Mouse (Mus musculus) left cerebral cortex, adult 8-10 months (tissue): ENCODE measurements around the gene Cerk. TPM values are rescaled to one million over a fixed set of nuclear protein-coding genes. Genes with fewer than 3 reads are reported as not detected.
A peak's percentile ranks its signal among the peaks of the same experiment; 100 is the strongest.
"Not testable (repeated sequence)": the region's sequence is repeated elsewhere in the genome, so short reads cannot be mapped to it uniquely, and the experiment has no call there.

ENCODE experiments used
- DNase-seq, 2 experiments: peaks; one replicate each; pipeline ENCODE4 v3.0.0; 2022; ENCODE audit warnings: low spot score in 2 of 2
- total RNA-seq, 4 experiments: library from RNA; stranded (reverse); gene quantifications; 2 replicates each; pipeline ENCODE4 v1.2.4; 2022

Cerk gene
- total RNA-seq: 10 to 100 TPM; 56.7 to 58.0 (median 57.1) TPM

DNA sequence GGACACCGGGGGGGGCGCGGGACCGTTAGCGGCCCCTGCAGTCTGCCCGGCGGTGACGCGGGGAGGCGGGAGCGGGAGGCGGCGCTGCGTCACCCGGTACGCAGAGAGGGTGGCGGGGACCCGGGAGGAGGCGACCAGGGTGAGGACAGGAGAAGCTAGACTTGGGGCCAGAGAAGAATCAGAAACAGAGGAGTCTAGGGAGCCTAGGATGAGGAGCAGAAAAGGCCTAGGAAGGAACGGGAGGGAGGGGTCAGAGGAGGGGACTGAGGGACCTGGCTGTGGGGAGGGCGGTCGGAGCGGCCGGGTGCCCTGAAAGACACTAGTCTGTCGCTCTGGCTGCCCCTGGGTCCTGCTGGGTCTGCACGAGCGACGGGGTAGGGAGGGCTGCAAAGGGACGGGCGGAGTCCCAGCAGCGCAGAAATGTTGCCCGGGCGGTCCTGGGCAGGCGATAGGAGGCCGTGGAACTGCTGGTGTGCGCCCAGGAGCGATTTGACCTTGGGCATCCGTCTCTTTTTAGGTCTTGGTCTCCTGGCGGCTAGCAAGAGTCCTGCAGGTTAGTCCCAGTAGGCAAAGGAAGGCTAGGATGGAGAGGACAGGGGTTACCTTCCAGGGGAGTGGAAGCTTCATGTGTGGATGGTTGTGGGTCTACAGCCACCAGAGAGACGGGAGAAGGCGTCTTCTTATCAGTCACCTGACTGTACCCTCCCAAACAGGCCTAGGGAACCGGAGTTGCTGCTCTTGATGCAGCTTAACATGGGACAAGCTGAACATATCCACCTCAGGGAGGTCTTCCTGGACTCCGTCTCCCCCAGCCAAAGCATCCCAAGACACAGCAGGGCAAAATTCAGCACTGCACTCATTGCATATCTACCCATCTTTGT lies at the start of gene Cerk:
Gene Cerk (minus strand): TSS at position 453 of the 881 bp plus-strand sequence.
- peak; percentile 74 to 75 for DNase-seq

- DNase-seq: peak in 1 of 2 experiments; percentile 82
Measured at GRCm38 (mm10) chr15:86234517-86235441, 48.8 kb upstream of the Cerk start.

DNA sequence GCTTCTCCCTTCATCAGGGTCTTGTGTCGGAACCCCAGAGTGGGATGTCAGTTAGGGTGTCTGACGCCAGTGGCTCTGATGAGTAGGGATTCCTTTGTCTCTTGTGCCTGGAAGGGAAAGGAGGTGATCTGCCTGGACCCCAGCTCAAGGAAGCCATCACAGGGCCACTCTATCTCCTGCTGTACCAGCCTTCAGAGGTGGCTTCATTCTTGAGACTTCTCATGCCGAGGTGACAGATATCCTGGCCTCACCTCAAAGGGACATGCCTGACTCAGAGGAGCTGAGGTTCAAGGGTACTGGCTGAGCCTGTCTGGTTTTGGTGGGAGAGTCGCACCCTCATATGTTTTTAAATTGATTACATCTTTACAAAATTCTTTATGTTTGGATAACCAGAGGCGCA lies 48.1 kb upstream of the Cerk start:
- DNase-seq: no peak

DNA sequence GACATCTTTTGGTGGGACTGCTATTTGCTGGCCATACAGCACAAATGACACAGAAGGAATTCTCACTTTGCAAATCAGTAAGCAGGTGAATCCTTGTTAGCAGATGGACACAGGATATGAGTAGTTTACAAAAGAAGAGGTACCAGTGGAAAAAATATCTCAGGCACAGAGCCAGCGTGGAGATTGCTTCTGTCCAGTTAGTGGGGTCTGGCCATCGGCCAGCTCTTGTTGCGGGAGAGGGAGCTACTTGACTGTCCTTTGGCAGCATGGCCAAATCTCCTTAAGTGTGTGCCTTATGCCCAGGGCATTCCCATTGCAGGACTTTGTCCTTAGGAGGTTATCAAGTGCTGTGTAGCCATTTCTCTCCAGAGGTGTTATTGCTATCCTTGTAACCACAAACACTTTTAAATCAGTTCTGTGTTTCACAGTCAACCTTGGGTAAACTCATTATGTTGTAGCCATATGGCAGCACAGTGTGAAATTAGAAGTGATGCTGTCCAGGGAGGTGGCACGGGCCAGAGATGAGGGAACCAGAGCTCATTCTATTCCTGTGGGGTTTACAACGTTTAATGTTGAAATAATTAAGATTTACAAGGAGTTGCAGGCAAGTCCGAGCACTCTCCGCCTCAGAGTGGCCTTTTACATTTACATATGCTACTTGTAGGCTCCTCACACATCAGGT lies 46.0 kb upstream of the Cerk start:
- DNase-seq: no peak

- no peak for DNase-seq
Measured at GRCm38 (mm10) chr15:86231170-86231569, 45.2 kb upstream of the Cerk start.

DNA sequence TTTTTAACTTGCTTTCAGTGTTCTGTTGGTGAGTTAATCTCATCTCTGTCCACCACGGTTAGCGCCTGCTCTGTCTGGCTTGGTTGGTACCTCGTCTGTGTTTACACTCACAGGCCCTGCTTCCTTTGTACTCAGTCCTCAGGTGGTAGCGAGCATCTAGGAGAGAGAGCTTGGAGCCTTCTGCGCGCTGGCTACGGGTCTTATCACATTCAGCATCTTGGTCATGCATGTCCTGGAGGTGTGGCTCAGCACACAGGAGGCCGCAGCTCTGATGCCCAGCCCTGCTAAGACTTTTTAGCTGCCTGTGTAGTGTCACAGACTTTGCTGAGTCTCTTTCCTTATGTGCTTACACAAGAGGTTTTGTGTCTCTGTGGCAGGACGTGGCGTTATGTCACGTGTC lies 43.7 kb upstream of the Cerk start:
- no peak for DNase-seq

GRCm38 (mm10) chr15:86229088-86229487 lies 43.1 kb upstream of the Cerk start:
- DNase-seq: no peak

- no peak for DNase-seq
Measured at GRCm38 (mm10) chr15:86228186-86228585, 42.2 kb upstream of the Cerk start.

GRCm38 (mm10) chr15:86226968-86227367 lies 41.0 kb upstream of the Cerk start:
- DNase-seq: no peak

- no peak for DNase-seq
Measured at GRCm38 (mm10) chr15:86226221-86226620, 40.3 kb upstream of the Cerk start.

DNA sequence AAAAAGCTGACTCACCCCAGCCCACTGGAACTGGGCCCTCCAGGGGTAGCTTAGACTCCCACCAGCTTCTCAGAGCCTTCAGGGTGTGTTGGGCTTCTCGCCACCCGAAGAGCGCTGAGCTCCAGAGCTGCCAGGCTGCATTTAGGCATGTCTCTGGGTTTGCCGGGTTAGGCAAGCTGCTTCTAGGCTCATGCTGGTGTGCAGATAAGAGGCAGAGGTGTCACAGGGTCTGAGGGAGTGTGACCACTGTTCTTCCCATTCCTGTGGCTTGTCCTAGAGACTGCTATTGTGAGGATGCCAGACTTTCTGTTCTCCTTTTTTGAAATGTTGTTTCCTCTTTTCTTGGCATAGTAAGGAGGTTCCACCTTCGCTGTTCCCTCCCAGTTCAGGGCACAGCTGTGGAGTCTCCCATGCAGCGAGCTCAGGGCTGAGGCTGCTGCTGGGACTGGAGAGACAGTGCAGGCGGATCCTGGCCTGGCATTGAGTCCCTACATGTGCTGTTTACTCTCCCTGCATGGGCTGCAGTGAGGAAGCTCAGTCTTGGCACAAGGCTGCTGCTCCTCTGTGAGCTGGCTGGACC lies 39.1 kb upstream of the Cerk start:
- peak in 1 of 2 experiments; percentile 78 for DNase-seq

DNA sequence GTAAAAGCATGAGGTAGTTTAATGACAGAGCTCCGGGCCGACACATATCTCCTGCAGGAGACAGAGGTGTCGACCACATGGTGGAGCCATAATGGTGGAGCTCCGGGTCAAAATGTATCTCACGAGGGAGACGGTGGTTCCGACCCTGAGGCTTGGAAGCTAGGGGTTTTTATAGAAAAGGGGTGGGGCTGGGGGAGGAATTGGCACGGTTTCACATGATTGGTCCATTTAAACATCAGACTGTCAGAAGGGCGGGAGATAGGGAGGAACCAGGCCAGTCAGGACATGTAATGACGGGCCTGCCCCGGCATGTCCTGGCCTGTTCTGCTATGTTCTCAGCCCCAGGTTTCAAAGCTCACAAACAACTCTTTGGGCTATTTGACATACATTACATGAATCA lies 36.0 kb upstream of the Cerk start:
- DNase-seq: not testable (repeated sequence)

DNA sequence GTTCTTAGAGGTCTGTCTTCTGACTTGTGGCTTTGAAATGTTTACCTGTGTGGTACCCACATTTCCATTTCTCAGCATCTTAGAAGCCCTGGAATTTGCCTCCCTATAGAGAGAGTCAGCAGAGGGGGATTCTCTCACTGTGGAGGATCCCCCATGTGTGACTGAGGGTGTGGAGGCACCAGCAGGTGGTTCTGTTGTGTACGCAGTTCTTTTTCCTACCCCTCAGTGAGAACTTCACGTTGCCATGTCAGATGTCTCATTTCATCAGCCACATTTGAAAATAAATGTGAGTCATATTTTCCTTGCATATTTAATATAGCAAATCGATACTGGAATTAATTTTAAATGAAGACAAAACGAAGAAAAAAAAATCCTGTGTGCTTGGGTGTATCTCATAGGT lies 35.4 kb upstream of the Cerk start:
- DNase-seq: no peak

GRCm38 (mm10) chr15:86220715-86221114 lies 34.8 kb upstream of the Cerk start:
- DNase-seq: no peak

DNA sequence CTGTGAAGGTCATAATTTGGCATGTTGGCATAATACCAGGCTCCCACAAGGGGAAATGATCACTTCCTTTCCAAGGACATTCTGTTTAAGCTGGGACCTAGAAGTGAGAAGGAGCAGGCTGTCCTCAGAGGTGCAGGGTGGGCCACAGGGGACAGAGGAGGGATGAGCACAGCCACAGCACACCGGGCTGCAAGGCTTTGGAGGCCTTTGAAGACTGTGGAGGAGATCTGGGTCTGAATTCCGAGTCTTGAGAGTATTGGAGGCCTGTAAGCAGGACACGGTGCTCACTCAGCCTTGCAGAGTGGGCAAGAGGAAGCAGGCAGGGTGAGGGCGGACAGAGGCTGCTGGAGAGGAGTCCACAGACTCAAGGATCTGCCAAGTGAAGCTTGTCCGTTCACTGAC lies 34.3 kb upstream of the Cerk start:
- no peak for DNase-seq

DNA sequence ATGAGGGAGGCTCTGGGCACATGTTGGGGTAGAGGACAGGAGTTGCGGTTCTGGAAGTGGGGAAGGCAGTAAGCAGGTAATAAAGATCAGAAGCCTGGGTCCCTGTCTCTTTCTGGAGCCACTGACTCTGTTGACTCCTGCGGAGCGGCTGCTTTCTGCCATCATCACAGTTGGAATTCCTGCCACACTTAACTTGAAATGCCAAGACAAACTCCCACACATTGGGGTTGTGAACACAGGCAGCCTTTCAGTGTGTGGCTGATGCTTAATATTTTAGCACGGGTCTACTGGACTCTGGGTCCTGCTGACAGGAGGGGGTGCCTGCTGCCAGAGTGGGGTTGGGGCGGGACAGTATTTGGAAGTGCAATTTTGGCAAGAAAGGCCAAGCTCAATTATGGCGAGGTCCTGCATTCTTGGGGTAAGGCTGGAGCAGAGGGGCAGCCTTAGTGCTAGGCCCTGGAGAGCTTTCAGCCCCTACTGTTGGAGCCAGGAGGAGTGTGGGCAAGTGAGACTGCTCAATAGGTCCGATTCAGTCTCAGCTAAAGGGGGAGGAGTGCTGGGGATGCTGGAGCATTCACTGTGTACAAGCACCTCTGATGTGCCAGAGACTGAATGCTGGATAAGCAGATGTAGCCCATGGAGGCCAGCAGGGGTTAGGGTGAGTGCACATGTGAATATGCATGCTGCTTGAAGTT lies 33.7 kb upstream of the Cerk start:
- DNase-seq: peak in 1 of 2 experiments; percentile 50

DNA sequence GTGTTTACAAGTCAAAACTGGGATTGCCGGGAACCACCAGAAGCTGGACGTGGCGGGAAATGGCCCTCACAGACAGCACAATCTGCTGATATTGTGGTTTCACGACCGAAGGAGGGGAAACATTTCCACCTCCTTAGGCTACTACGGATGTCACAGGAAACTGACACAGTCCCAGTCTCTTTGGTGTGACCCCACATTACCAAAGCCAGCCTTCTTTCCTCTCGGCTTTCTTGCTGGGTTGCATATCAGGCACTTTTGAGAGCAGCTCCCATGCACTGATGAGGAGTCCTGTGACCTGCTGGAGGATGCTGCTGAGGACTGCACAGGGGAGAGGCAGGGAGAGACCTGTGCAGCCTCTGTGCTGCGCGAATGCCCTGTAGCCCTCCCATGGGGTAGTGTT lies 30.7 kb upstream of the Cerk start:
- DNase-seq: not testable (repeated sequence)

DNA sequence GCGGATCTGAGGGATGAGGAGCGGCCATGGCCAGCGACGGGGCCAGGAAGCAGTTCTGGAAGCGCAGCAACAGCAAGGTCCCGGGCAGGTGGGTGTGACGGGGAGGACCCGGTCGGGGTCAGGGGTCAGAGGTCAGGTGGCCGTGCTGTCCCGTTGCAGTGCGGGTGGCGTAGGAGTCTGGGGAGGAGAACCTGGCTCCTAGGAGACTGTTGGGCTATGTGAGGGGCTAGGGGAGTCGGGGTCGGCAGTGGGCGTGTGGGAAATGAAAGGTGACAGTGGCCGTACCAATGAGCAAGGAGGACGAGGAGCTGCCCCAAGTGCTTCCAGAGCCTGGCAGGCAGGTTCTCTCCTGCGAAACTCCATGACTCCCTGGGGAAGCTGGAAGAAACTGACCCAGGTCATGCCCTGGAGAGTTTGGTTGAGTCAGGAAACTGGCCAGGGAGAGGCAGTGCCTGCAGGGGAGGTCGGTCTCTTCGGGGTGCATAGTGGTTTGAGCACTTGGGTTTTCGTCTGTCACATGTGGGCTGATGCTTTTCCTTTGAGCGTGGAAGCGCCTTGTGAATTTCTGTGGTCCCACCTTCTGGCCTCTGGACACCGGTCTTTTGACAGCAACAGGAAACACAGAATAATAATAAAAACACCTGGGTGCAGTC lies 28.7 kb upstream of the Cerk start:
- no peak for DNase-seq

DNA sequence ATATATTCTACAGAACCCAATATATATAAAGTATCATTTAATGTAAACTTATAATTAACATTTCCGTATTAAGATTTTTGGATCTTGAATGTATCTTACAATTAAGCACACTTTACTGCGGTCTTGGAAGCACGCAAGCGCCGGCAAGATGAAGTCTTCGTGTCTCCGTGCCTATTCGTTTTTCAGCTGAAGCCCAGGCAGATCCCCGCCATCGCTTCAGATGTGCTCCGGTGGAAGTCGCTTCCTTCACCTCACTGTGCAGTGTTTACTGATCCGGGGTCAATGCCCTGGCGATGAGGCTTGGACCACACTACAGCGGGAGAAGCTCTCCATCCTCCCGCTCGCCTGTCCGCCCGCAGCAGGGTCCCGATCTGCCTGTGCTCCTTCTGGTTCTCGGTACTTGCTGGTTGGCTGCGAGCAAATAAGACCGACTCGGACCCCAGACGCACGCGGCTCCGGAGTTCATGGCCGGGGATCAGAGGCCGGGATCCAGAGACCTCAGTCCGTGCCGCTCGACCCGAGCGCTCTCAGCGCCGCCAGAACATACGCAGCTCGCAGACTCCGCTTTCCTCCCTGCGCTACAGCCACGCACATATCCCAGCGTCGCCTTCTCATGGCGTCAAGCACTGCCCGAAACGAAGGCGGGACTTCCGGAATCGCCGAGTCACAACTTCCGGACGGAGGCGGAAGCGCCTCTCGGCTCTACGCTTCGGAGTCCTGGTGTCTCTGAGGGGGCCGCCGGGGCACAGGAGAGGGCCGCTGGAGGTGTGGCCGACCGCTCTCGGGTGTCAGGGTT lies 28.0 kb upstream of the Cerk start, which contains the start of gene Tbc1d22a:
Gene Tbc1d22a (plus strand): TSS at position 707 of the 796 bp plus-strand sequence.
- peak; percentile 88 to 89 for DNase-seq
